Mouse (Mus musculus): ENCODE data around the gene Akr1c14.

- TF ChIP-seq CTCF (IDR thresholded peaks at IDR 0.05; ENCODE audit: low read depth, low read length) (no peak), POLR2A (IDR thresholded peaks at IDR 0.05; ENCODE audit: borderline replicate concordance, low read depth, low read length) (no peak)
Measured at GRCm38 (mm10) chr13:4048226-4048625, 585 bp upstream of the Akr1c14 start.
